Mouse (Mus musculus): ENCODE results near the gene Acsl4.

Acsl4 gene

GRCm38 (mm10) chrX:142359031-142359430 is 31.3 kb downstream of the Acsl4 start:
- DNase-seq (ENCODE audit: low spot score in 2 of 2), result no peak

GRCm38 (mm10) chrX:142358427-142358826 is 31.9 kb downstream of the Acsl4 start:
- DNase-seq (ENCODE audit: low spot score in 2 of 2), result no peak

GRCm38 (mm10) chrX:142336207-142336606 is 54.1 kb downstream of the Acsl4 start:
- DNase-seq (ENCODE audit: low spot score in 2 of 2), result no peak

- no peak for DNase-seq (ENCODE audit: low spot score in 2 of 2)
These were observed 54.8 kb downstream of the Acsl4 start for GRCm38 (mm10) chrX:142335502-142335901.

DNA sequence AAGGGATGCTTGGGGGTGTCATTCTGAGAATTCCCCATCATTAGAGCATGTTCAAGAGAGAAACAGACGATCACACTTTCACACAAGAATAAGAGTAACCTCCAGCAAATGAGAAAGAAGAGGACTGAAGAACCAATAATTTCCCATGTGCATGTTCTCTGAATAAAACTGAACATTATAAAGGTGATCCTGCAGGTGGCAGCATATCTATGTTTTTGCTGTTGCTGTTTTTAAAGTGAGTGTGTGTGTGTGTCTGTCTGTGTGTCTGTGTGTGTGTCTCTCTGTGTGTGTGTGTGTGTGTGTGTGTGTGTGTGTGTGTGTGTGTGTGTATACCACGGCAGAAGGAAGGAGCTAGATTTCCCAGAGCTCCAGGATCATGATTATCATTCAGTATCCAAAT is 64.6 kb downstream of the Acsl4 start:
- no peak for DNase-seq (ENCODE audit: low spot score in 2 of 2)

DNA sequence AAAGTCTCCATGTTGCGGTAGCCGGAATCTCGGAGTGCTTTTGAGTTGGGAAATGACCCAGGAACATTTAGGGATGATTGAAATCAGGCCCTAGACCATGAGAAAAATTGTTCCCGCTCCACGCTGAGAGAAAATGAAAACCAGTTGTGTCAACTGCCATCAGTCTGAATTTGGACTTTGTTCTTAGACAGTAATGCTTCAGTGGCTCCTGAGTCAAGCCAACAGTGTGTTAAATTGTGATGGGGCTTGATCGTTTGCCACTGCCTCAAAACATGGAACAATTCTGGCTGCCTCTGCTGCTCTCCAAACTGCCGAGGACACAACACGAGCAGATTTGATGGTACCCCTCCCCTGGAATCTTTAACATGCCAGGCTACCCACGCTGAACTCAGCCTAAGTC is 74.2 kb downstream of the Acsl4 start:
- no peak for DNase-seq (ENCODE audit: low spot score in 2 of 2)

DNA sequence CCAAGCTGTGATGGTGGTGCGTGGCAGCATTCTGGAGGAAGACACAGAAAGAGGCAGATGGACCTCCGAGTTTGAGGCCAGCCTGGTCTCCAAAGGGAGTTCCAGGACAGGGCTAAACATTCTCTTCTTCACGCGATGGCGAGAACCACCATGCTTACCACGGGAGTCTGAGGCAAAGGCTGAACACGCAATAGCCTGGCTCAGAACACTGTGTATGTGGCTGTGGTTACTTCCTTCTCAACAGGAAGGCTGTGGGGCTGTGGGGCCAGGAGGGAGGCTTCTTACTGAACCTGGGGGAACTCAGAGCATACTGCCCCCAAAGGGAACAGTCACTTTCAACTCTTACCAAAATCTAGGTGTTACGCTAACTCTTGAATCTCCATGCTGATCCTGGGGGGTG is 75.1 kb downstream of the Acsl4 start:
- DNase-seq (ENCODE audit: low spot score in 2 of 2), result no peak

- DNase-seq (ENCODE audit: low spot score in 2 of 2), result peak; percentile 42 to 71
These were observed 75.9 kb downstream of the Acsl4 start for GRCm38 (mm10) chrX:142314307-142315024.

DNA sequence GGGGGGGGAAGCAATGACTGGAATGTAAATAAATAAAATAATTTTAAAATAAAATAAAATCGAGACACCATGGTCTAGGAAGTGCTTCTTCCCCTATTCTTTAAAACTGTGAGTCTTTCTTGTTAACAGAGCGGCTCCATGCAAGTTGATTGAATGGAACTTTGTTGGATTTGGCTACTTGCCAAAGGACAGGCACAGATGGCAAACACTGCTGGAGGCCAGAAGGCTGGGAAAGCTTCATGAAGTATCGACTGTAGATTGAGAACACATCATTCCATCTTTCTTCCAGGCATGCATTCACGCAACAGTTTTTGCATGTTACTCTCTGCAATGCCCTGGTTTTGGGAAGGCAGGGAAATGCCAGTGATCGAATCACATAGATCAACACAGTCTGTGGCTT is 79.9 kb downstream of the Acsl4 start:
- no peak for DNase-seq (ENCODE audit: low spot score in 2 of 2)

DNA sequence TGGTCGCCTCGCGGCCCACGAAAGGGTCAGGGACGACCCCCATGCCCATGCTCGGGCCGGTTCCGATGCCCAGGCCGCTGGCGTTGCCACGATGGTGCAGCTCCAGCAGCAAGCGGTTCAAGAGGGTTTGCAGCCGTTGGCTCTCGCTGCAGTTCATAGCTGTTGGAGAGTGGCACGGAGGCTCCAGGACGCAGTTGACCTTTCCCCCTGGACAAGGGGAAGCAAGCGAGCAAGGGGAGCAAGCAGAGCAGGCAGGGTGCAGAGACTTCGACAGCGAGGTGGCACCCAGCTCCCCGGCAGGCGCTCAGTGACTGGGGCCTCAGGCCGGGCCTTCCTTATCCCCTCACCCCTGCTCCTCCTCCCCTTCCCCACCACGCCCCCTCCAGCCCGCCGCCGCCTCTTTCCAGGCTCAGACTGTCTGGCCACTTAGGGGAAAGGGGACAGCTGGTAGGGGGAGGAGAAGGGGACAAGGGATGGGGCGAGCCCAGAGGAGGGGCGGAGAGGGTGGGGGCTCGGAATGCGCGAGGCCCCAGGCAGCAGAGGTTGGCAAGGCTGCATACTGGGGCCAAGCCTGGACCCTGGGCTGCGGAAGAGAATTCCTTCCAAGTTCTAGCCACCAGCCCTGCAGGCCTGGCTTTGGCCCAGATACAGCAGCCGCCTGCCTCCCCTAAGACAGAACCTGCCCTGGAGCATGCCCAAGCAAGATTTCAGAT is 84.3 kb downstream of the Acsl4 start, which contains the start of gene Kcne1l:
Kcne1l (minus strand) TSS at position 426 of the 713 bp plus-strand sequence.
- no peak for DNase-seq (ENCODE audit: low spot score in 2 of 2)

- no peak for DNase-seq (ENCODE audit: low spot score in 2 of 2)
These were observed 85.1 kb downstream of the Acsl4 start for GRCm38 (mm10) chrX:142305010-142305868.

DNA sequence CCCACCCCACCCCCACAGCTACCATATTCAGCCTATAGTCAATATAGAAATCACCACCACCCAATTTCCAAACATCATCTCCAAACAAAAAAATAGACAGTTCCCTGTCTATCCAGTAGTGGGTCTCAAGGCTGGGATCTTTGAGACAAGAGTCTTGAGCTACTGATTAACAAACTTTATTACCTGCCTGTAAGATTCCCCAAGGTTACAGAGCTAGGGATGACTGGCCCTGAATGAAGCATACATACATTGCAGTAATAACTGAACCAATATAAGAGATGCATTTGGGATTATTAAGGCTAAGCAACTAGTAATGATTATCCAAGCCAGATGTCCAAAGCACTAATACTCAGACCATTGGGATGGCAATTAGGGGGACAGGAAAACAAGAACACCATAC is 85.7 kb downstream of the Acsl4 start:
- no peak for DNase-seq (ENCODE audit: low spot score in 2 of 2)

GRCm38 (mm10) chrX:142303456-142303855 is 86.9 kb downstream of the Acsl4 start:
- DNase-seq (ENCODE audit: low spot score in 2 of 2), result no peak

DNA sequence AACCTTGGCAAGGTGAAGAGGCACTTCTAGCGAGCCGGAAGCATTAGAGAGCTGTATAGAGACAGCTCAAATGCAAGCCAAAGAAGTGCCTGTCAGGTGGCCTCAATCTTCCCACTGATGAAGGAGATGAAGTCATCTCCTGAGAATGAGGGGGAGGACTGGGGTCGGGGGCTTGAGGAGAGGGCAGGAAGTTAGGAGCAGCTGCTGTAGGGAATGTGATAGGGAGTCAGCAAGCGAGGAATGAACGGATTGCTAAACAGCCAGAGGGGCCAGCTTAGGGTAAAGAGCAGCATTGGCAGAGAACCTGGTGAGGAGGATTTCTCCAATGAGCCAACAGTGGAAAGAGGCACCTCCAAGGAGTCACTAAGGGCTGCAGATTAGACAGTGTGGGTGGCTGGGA is 104.4 kb downstream of the Acsl4 start:
- DNase-seq (ENCODE audit: low spot score in 2 of 2), result no peak

DNA sequence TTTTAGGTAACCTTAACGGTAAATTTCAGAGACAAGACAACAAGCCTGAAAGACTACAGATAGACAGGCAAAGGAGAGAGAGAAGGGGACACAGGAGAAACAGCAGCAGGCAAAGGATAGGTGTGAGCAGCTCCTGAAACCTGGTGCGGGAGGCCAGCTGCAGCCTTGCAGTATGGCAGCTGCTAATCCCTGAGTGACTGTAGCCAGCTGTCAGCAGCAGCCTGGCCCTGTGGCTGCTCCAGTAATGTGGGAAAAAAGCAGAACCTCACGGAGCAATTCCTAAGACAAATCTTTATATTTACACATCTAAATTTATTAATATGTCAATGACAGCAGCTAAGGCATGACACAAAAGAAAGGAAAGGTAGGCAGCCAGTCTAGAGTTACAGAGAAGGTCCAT is 113.8 kb downstream of the Acsl4 start:
- DNase-seq (ENCODE audit: low spot score in 2 of 2), result no peak

GRCm38 (mm10) chrX:142276031-142276430 is 114.3 kb downstream of the Acsl4 start:
- no peak for DNase-seq (ENCODE audit: low spot score in 2 of 2)
